Mouse (Mus musculus) cerebellum, adult 11-12 months (tissue): ENCODE results near the gene Hexdc.
A peak's percentile ranks its signal among the peaks of the same experiment; 100 is the strongest.

Experiments used
- DNase-seq: peaks from one replicate; pipeline ENCODE4 v3.0.0; 2022

Gene Hexdc

DNA sequence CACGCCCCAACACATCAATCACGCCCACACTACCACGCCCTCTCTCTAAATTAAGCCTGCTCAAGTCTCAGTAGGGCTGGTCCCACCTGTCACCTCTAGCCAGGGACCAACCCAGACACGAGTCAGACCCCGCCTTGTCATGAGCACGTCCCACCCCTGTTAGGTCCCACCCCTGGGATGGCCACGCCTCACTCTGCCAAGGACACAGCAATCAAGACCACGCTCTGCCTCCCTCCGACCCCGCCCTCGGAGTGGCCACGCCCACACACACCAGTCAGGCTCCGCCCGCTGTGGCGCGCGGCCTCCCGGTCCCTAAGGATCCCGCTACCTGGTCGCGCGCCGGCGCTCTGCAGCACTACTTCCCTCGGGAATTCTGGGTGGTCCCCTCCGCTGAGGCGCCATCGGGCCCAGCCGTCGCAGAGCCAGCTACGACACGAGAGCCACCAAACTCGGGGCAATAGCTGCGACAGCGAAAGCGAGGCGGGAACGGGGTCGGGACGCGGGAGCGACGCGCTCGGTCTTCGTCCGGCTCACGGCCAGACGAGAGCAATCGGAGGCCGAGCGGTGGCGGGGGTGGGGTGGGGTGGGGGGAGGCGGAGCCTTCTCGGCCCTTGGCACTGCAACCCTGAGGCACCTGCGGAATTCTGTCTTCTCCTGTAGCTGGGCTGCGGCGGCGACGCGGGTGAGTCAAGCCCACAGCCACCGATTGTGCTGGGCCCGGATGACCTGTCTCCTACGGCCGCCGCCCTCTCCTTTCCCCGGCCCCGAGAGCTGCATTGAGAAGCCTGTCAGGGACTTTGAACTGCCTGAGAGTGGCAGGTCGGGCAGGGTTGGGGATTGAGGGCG is at the start of gene Hexdc, which contains the start of gene Ogfod3:
Gene Hexdc, plus strand, starts transcription at position 273 of the 846 bp plus-strand sequence.
Gene Ogfod3, minus strand, starts transcription at position 551 of the 846 bp plus-strand sequence.
- peak; percentile 95 for DNase-seq

DNA sequence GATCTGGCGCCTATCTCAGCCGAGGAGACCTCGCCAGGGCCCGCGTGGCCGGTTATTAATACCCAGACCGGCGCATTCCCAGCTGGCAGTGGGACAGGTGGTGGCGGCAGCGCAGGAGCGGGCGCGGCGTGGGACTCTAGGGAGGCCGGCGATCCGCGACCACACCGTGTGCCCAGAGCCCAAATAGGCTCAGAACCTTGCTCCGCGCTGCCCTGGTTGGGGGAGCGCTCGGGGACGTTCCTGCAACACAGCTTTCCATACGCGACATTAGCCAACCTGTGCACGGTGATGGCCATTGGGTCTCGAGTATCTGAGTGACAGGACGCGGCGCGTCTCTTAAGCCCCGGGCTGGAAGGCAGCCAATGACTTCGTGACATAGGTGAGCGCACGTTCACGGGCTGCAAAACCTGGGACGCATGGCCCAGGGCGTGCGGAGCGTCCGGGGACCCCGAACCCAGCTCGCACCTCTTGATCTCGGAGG is 47.8 kb upstream of the Hexdc start:
- DNase-seq: peak; percentile 38

DNA sequence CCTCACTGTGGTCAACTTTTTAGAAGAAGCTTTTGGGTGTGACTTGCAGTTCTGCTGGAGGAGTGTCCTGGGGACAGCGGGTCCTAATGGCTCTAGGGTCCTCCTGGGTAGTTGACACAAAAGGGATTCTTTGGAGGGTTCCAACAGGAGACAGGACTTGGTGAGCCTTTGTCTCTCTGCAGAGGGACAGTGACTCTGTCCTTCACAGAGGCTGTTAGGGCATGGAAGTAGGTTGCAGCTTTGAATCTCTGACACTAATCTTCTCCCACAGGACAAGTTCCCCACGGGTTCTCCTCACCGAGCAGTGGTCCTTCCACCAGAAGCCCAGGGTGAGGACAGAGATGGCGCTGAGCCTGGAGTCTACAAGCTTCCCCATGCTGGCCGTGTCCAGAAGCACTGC is 44.3 kb upstream of the Hexdc start, which contains the start of gene Uts2r:
Gene Uts2r, plus strand, starts transcription at position 301 of the 400 bp plus-strand sequence.
- DNase-seq: no peak

DNA sequence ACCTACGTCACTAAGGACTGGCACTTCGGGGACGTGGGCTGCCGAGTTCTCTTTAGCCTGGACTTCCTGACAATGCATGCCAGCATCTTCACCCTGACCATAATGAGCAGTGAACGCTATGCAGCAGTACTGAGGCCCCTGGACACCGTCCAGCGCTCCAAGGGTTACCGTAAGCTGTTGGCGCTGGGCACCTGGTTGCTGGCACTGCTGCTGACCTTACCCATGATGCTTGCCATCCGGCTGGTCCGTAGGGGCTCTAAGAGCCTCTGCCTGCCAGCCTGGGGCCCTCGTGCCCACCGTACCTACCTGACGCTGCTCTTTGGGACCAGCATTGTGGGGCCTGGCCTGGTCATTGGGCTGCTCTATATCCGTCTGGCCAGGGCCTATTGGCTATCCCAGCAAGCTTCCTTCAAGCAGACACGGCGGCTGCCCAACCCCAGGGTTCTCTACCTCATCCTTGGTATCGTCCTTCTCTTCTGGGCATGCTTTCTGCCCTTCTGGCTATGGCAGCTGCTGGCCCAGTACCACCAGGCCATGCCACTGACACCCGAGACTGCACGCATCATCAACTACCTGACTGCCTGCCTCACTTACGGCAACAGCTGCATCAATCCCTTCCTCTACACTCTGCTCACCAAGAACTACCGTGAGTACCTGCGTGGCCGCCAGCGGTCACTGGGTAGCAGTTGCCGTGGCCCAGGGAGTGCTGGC is 43.4 kb upstream of the Hexdc start:
- no peak for DNase-seq

DNA sequence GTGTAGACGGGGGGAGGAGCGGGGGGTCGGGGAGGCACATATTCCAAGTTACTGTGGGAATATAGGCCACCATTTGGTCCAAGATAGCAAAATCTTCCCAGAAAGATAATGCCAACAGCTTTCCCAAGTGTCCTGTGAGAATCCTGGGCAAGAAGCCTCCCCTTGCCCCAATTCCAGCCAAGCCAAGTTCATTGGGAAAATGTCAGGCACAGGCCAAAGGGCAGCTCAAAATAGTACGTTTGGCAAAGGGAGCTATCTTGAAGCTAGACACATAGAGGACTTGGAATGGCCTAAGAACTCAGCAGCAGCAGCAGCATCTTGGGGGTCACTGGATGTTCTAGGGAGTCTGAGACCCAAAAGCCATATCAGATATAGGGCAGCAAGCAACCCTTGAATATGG is 40.5 kb upstream of the Hexdc start:
- no peak for DNase-seq

DNA sequence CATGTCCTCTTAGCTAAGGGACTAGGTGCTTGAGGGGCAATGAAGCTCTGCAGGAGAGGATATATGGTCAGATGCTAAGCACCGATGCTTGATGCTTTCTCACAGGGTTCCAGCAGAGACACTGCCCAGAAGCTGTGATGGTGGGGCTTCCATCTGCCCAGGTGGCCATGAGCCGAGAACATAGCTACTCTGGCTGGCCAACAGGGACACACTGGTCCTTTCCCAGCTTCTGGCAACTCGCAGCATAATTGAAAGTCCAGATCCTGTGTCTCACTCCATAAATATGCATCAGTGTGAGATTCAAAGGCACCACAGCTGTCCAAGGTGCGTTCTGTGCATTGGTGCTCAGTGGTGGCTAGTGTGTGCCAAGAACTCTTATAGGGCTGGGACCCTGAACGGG is 31.0 kb upstream of the Hexdc start:
- DNase-seq: no peak

DNA sequence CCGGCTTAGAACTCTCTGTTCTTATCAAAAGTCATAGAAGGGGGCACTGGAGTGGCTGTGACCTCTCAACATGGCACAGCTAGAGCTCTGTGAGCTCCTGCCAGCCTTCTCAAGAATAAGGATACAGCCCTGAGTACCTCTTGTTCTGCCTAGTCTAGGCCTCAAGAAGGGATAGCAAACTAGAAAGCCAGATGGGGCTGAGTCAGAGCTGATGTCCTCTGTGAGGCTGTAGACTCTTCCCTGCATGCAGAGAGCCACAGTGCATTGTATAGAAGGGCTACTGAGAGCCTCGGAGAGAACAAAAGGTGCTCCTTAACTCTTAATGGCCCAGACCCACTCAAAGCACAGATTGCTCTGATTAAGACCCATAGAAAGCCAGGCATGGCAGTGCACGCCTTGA is 30.0 kb upstream of the Hexdc start:
- DNase-seq: no peak

DNA sequence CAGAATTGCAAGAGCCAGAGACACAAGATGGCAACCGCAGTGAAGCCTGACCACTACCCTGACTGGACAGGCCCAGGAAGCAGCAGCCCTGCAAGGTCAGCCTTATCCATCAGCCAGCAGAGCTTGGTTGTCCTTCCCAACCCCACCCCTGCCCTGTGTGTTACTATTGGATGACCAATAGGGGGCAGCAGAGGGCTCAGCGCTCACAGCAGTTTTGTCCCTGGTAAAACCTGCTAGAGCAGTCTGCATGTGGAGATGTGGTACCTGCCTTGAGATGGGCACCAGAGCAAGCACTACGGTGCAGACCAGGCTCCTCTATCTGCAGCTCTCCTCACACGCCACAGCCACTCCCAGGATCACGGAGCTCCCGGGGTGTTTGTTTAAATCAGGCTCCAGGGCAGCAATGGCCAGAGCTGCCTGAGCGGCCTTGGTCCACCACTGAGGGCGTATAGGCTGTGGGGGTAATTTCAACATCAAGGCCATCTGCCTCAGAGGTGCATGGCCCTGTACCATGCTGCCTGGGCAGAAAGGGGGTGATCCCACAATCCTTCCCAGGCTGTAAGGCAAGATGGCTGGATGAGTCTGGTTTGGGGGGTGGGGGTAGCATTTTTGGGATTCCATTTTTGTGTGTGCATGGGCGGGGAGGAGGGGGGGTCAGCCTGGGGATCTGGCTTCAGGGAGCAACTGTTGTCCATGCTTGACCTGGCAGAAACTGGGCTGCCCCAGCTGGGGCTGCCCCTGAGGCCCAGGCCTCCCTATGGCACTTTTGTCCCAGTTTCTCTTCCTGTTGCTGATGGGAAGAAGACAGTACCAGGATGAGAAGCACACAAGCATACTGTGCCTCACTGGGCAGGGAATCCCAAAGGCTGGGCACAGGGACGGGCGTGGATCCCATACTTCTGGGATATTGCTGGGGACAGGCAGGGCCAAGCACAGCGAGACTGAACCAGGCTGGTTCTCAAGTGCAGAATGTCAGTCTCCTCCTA is 27.7 kb upstream of the Hexdc start:
- DNase-seq: peak; percentile 51

DNA sequence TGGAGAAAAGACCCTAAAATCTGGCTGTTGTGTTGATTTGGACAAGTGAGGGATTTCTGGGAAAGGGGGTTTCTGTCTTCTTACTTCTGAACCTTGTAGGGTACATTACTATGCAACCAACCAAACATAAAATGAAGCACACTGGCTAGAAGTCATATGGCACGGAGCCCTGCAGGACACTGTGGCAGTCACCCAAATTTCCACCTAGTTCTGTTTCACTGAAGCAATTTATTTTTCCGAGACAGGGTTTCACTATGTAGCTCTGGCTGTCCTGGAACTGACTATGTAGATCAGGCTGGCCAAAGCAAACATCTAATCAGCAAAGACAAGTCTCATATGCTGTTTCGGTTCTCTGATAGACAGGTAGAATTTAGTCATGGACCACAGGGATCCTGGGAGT is 14.6 kb upstream of the Hexdc start:
- DNase-seq: peak; percentile 48

DNA sequence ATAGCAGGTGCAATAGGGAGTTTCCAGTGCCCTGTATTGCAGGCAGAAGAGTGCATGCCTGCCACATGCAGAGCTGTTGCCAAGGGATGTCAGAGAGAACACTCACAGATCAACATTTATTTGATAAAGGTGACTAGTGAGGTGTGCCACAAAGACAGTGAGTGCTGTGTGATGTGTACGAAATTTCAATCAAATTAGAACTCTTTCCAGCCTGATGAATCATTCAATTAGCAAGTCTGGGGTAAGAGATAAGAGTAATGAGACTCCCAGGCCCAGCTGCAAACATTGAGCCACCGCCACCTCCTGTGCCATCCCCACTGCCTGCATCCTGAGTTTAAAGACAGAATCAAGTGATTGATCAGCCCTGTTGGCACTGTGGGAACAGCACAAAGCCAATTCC is 11.5 kb upstream of the Hexdc start:
- DNase-seq: no peak

DNA sequence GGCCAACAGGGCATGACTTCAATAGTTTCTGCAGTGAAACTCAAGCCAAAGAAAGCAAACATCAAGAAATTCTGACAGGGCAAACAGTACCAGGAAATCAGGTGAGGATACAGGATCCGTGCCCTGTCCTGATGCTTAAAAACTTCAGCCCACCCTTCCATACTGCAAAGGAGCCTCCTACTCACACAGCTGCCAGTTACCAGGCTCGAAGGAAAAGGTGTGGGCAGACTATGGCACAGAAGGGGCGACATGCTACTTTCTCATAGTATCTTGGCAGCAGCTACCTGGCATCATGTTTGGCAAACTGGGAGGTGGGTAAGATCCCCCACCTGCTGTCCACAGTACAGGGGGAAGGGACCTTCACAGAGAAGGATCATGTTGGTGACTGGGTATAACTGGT is 10.8 kb upstream of the Hexdc start:
- DNase-seq: no peak

DNA sequence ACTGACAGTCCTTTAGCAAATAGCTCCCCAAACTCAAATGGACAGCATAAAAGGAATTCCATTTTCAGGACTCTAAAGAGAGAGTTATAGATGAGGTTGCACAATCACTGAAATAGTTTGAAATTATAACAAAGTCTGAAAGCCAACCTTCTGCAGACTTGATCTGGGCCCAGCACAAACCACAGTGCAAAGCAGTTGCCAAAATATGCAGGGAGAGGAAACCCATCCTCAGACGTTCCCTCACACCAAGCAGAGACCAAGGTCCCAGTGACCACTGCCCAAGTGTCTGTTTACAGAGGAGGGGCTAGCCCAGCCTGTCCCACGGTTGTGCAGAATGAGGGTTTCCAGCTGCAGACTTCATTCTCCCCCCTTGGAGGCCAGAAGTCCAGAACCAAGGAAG is 5.6 kb upstream of the Hexdc start:
- no peak for DNase-seq

DNA sequence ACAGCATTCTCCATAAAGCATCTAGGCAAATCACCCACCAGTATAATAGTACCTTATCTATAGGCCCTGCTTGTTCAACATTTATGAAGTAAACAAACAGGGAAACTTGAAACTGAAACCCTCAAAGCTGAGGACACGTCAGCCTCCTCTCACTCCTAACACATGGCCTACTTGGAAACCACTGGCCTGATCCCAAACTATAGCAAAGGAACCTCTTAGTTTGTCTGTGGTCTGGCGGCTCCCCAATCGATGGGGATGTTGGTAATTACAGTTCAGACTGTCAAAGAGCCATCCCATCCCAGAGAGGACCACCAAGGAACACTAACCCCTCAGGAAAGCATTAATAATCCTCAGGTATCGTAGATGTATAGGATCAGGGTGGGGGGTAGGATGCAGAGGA is 4.4 kb upstream of the Hexdc start:
- DNase-seq: no peak

DNA sequence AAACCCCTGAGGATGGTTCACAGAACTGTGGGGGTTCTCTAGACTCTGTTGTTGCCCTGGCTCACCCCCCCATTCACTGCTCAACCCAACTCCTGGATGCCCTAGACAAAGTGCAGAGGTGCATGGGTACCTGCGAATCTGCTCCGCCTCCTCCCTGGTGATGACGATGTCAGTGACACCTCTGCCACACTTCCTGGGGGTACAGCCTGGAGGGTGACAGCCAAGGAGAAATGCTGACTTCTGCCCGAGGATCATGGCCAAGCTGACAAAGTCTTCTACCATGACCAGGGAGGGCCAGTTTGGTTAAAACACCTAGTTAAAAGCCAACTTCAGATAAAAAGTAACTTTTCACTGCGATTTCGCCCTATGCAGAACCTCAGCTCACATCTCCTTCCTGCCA is 3.5 kb upstream of the Hexdc start:
- no peak for DNase-seq

DNA sequence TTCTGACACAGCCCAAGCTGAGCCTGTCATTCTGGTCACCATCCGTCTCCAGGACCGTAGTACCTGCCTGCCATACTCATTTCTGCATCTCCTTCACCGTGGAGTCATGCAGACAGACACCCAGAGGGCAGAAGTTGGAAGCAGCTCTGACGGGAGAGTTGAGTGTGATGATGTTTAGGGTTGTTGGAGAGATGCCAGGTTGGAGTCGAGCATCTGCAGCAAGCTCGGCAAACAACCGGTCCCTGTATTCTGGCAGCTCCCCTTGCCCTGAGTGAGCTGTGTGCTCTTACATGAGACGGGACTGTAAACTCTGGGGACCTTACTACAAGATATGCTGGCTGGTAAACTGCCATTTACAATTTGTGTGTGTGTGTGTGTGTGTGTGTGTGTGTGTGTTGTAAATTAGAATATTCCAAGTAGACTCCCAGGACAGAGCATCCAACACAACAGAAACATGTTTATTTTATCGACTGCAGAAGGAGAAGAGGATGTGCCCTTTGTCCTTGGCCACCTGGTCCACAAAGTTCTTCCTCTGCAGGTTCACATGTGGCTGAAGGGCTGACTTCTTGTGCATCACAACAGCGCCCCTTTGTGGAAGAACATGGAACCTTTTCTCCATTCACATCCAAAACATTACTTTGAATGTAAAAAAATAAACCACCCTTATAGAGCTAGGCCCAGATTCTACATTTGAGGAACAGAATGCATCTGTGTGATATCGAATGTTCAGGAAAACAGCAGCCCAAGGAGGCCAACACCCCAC is 2.6 kb upstream of the Hexdc start:
- DNase-seq: no peak

DNA sequence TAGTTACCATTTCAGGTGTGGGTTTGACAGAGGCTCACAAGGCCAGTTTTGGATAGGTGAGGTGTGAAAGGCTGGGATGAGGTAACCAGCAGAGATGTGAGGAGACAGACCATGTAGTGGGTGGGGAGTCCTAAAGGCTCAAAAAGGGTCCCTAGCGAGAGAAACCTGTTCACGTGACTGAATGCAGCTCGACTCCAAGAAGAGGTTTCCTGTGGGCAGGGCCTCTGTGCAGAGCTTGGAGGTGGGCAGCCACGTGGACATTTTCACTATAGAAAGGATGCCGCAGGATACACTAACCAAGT is 423 bp upstream of the Hexdc start:
- DNase-seq: no peak

DNA sequence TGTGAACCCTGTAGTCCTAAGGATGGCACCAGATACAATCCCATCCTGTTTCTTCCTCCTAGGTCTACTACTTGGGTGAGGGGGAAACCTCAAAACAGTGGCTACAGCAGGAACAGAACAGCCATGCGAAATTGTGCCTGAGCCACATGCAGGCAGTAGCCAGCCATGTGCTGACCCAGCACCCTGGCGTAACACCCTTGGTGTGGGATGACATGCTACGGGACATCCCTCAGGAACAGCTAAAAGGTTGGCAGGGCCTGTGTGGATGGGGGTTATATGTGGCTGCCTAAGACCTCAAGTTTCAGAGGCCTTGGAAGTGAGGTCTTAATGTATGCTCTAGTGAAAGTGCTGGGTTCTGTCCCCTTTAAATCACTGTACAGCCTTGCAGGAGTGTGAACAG is 12.6 kb downstream of the Hexdc start:
- no peak for DNase-seq

DNA sequence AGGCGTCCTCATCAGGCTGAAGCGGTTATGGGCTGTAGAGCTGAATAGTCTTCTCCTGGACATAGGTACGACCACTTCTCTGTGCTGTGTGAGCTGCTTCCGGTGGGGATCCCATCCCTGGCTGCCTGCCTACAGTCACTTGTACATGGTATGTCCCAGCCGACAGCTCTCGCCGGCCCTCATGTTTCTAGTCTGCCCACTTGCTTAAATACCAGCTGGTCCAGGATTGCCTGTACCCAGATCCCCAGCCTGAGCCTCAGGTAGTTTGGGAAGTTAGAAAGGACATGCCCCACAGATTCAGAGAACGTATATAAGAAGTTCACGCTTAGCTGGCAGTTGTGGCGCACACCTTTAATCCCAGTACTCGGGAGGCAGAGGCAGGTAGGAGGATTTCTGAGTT is 15.5 kb downstream of the Hexdc start:
- no peak for DNase-seq

DNA sequence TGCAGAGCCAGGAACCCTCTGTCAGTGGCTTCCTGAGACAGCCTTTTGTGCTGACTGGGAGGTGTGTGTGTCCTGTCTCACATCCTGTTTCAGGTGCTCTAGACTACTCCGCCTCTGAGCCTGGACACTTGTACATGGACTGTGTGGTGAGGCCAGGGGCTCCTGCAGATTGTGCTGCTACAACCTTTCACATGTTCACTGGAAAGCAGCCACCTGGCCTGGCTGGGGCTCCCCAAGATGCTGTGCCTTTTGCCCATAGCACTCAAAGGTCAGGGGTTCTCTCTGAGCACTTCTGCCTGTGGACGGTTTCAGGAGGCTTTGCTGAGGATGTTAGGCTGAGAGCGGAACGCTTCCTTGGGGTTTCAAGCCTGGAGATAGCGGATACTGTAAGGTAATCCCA is 16.5 kb downstream of the Hexdc start:
- no peak for DNase-seq

DNA sequence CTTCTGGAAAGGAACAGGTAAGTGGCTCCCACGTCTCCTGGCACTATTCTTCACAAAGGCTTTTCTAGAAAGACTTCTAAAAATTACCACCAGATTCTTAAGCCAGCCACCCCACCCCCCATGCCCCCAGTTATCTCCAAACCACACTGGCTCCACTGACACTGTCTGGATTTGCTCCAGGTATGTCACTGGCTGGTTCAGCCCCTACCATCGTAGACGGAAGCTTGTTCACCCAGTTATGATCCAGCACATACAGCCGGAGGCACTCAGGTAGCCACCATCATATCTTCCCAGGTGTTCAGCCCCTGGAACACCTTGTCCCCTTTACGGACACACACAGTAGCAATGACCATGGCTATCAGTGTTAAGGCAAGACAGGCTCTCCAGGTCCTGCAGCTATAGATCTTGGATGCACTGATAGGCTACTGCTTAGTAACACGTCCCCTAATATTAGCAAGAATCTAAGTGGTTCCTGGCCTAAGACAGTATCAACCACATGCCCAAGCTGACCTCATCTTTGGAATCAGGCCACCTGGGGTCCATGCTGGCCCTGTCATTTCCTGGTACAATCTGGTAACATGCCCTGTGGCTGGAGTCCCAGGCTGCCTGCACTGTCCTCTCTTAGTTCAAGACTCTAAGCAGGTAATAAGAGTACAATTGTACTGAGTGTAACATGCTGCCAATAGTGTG is 17.2 kb downstream of the Hexdc start:
- peak; percentile 73 for DNase-seq

DNA sequence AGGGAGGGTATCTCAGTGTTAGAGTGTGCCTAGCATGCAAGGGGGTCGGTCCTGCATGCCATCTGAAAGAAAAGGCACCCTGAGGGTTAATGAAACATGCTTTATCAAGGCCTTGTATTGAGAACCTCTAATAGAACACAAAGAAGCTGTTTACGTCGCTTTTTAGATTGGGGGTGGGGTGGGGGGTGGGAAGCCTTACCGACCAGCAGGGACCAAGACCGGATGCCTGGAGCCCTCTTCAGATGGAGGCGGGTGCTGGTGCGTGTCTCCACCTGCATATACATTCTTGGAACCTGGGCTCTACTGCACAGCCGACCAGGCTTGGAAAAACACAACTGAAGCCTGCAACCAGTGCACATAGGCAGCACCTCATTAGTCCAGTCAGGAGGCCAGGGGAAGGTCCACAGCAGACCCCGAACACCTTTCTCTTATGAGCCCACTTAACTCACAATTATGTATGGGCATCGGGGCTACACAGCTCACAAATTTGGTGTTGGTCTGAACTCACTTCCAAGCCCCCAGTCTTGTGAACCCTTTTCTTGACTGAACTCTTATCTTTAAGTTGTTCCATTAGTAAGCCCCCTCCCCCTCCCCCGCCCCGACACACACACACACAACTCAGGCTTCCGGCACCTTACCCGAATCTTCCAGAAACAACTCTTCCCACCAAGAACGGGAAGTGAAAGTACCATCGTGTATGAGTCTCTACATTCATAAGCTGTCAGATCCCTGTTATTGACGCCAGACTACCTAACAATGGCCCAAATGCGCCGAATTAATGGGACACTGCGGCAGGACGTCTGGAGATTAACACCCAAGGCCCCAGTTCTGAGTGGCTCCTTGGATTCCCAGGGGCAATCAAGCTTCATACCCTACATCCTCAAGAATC is 24.1 kb downstream of the Hexdc start:
- no peak for DNase-seq
